Mouse (Mus musculus) heart, adult 8-10 months (tissue): ENCODE measurements at regions not wholly inside any gene's neighbourhood (a gene's known extent, or its start where the extent isn't known, plus 50 kb on each side); places are given as distances from the start of the nearest gene placed in this dataset.
A peak's percentile ranks its signal among the peaks of the same experiment; 100 is the strongest.

ENCODE experiments used
- DNase-seq: peaks from one replicate; pipeline ENCODE4 v3.0.0; 2022; ENCODE audit warnings: low spot score

GRCm38 (mm10) chr1:43247609-43248008 lies 50.8 kb upstream of the Fhl2 start:
- DNase-seq = peak; percentile 55

GRCm38 (mm10) chr1:43250281-43250680 lies 53.5 kb upstream of the Fhl2 start:
- DNase-seq = peak; percentile 71

GRCm38 (mm10) chr1:43251356-43251755 lies 54.6 kb upstream of the Fhl2 start:
- no peak for DNase-seq

GRCm38 (mm10) chr1:43254129-43254528 lies 57.3 kb upstream of the Fhl2 start:
- DNase-seq = no peak

GRCm38 (mm10) chr1:43256078-43256477 lies 59.3 kb upstream of the Fhl2 start:
- DNase-seq = no peak

- DNase-seq = peak; percentile 66
Observed at GRCm38 (mm10) chr1:43257909-43258308, 61.1 kb upstream of the Fhl2 start.

- DNase-seq = peak; percentile 64
Observed at GRCm38 (mm10) chr1:43259841-43260240, 63.1 kb upstream of the Fhl2 start.

- DNase-seq = no peak
Observed at GRCm38 (mm10) chr1:43260491-43260890, 63.7 kb upstream of the Fhl2 start.

GRCm38 (mm10) chr1:43264407-43264889 lies 67.7 kb upstream of the Fhl2 start:
- peak; percentile 71 for DNase-seq

- DNase-seq = no peak
Observed at GRCm38 (mm10) chr1:43265699-43266455, 69.1 kb upstream of the Fhl2 start.

GRCm38 (mm10) chr1:43269685-43270084 lies 72.9 kb upstream of the Fhl2 start:
- DNase-seq = no peak

- no peak for DNase-seq
Observed at GRCm38 (mm10) chr1:43273236-43273868, 76.6 kb upstream of the Fhl2 start.

- no peak for DNase-seq
Observed at GRCm38 (mm10) chr1:43291736-43292135, 95.0 kb upstream of the Fhl2 start.

GRCm38 (mm10) chr1:43292561-43292960 lies 95.8 kb upstream of the Fhl2 start:
- no peak for DNase-seq

- DNase-seq = no peak
Observed at GRCm38 (mm10) chr1:43294221-43295012, 97.6 kb upstream of the Fhl2 start.

- DNase-seq = no peak
Observed at GRCm38 (mm10) chr1:43297579-43297978, 100.8 kb upstream of the Fhl2 start.

GRCm38 (mm10) chr1:43298746-43299145 lies 102.0 kb upstream of the Fhl2 start:
- DNase-seq = no peak

- DNase-seq = peak; percentile 49
Observed at GRCm38 (mm10) chr1:43299490-43300302, 102.9 kb upstream of the Fhl2 start.

GRCm38 (mm10) chr1:43300676-43301075 lies 103.9 kb upstream of the Fhl2 start:
- no peak for DNase-seq

GRCm38 (mm10) chr1:43301866-43302571 lies 105.2 kb upstream of the Fhl2 start:
- DNase-seq = no peak

- DNase-seq = no peak
Observed at GRCm38 (mm10) chr1:43302657-43303056, 105.9 kb upstream of the Fhl2 start.
